Mouse (Mus musculus): ENCODE results near the gene Galt. TPM values are rescaled to one million over a fixed set of nuclear protein-coding genes. Genes with fewer than 3 reads are reported as not detected.

Gene Galt
- polyA plus RNA-seq (2012; rRNA removed), result 71.2 and 87.4 TPM in 2 replicates

GRCm38 (mm10) chr4:41754797-41755337 lies at the start of gene Galt:
Gene Galt (plus strand): TSS chr4:41755228.
- WGBS, result 10% methylated on average over 14 of the region's 14 CpGs

GRCm38 (mm10) chr4:41705922-41706754 lies 48.9 kb upstream of the Galt start:
- DNase-seq (ENCODE audit: low read depth, low spot score), result no peak
- 61% methylated on average over 19 of the region's 19 CpGs for WGBS

More at GRCm38 (mm10) chr4:41754797-41755337, at the start of gene Galt:
- DNase-seq (ENCODE audit: low read depth, low spot score), result peak; percentile 68

DNA sequence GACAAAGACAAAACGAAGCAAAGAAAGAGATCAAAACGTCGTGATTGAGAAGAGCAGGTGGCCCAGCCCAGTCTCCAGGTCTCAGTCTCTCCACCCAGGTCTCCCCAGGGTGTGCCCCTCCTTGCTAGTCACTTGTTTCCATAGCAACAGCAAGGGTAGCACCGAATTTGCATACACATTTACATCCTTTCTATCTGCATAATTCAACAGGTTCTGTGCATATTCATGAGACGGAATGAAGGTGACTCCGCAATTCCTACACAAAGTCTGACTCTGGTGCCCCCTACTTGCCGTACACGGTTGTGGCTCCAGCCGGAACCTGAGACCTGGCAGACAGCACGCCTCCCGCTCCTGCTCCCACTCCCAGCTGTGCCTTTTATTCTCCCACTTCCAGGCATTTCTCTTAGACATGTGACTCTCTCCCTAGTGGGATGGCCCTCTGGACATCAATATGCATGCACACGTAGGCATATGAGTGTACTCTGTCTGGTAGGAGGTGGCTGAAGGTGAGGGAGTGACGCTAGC lies 48.0 kb upstream of the Galt start:
- WGBS, result 6% methylated on average over 13 of the region's 13 CpGs
- no peak for DNase-seq (ENCODE audit: low read depth, low spot score)

DNA sequence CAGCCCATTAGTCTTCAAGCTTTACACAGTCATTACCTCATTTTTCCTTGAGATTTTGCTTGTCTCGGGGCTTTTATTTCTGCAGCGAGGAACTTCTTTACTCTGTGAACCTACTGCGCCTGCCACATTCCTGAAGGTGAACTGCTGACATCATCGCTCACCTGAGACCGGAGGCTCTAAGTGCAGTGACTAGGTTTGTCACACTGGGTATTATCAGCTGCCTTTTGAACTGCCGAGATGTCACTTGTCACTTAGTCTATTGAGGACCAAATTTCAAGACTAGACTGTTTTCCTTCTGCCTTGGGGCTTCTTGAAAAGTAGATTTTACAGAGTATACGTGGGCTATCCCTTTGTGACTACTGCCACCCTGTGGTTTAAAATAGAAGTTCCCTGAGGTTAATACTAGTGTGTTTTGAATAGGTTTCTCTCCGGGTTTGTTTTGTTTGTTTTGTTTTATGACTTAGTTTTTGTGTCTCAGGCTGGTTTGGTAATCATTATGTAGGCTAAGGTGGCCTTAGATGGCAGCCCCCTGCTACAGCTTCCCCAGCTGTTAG lies 46.8 kb upstream of the Galt start:
- WGBS, result 18% methylated on average over 8 of the region's 8 CpGs
- no peak for DNase-seq (ENCODE audit: low read depth, low spot score)

GRCm38 (mm10) chr4:41710229-41710628 lies 44.8 kb upstream of the Galt start:
- 62% methylated on average over 4 of the region's 4 CpGs for WGBS

GRCm38 (mm10) chr4:41711705-41712375 lies 43.2 kb upstream of the Galt start:
- DNase-seq (ENCODE audit: low read depth, low spot score), result no peak
- 32% methylated on average over 16 of the region's 16 CpGs for WGBS

More at GRCm38 (mm10) chr4:41710229-41710628, 44.8 kb upstream of the Galt start:
- DNase-seq (ENCODE audit: low read depth, low spot score), result no peak

- WGBS, result 19% methylated on average over 31 of the region's 31 CpGs
- no peak for DNase-seq (ENCODE audit: low read depth, low spot score)
These were observed 42.4 kb upstream of the Galt start for GRCm38 (mm10) chr4:41712421-41713196.

DNA sequence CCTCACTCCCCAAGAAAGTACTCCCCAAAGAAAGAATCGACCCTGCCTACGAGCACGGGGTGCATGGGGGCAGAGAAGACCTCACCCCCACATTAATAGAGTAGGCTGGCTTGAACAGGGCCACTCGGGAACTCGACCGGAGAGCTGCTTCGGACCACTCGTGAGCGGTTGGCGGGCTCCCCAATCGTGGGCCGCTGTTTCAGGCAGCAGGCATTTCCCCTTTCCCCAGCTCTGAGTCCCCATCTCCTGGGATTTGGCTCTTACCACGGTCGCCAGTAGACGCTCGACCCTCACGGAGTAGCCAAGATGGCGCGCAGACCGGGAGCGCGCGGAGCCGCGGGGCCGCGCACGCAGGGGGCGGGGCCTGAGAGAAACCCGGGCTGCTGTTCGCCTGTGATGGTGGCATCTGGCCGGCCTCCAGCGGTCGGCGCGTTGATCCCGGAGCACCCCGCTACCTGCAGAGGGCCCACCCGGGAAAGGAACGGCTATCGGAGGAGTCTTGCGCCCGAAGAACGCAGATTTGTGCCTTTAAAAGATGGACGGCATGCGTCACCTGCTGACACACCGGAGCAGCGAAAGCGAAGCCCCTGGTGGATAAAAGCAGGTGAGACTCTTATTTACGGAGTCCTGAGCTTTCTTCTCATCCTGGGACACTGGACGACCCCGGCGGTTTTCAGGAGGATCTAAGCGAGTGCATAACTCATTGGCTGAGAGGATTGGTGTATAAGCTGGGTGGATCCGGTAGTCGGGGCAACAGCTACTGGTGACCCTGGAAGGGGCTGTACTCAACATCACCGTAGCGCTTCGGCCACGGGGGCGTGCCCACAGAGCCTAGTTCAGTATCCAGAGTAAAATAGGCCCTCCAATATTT lies 41.6 kb upstream of the Galt start, which contains the start of gene Rpp25l:
Gene Rpp25l (minus strand): TSS at position 338 of the 871 bp plus-strand sequence.
- DNase-seq (ENCODE audit: low read depth, low spot score), result no peak
- under 1% methylated on average over 61 of the region's 61 CpGs for WGBS

- no peak for DNase-seq (ENCODE audit: low read depth, low spot score)
- WGBS, result 12% methylated on average over 8 of the region's 8 CpGs
These were observed 40.8 kb upstream of the Galt start for GRCm38 (mm10) chr4:41714276-41714675.

- no peak for DNase-seq (ENCODE audit: low read depth, low spot score)
- 71% methylated on average over 8 of the region's 8 CpGs for WGBS
These were observed 39.9 kb upstream of the Galt start for GRCm38 (mm10) chr4:41715082-41715481.

GRCm38 (mm10) chr4:41715596-41715995 lies 39.4 kb upstream of the Galt start:
- no peak for DNase-seq (ENCODE audit: low read depth, low spot score)
- 85% methylated on average over 5 of the region's 5 CpGs for WGBS

DNA sequence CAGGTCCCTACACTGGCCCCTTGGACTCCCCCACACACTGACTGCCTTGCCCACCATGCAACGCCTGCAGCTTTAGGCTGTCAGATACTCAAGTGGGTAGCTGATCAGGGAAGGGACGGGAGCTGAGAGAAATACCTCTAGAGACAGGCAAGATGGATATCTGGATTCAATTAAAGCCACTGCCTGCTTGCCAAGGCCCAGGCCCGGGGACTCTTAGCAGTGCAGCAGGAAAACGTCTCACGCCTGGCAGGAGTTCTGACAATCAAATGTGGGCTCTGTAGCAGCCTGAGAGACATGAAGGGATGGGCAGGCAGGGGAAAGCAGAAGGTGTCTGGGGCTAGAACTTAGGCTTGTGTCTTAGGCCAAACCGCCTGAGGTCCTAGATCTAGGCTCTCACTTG lies 38.2 kb upstream of the Galt start:
- no peak for DNase-seq (ENCODE audit: low read depth, low spot score)
- WGBS, result 88% methylated on average over 6 of the region's 6 CpGs

GRCm38 (mm10) chr4:41722918-41723351 lies 32.1 kb upstream of the Galt start, which contains the start of gene Dctn3:
Gene Dctn3 (minus strand): TSS chr4:41723170.
- under 1% methylated on average over 27 of the region's 27 CpGs for WGBS
- DNase-seq (ENCODE audit: low read depth, low spot score), result peak; percentile 89

- no peak for DNase-seq (ENCODE audit: low read depth, low spot score)
- 27% methylated on average over 20 of the region's 20 CpGs for WGBS
These were observed 28.0 kb upstream of the Galt start for GRCm38 (mm10) chr4:41726826-41727621.

GRCm38 (mm10) chr4:41731052-41731765 lies 23.8 kb upstream of the Galt start, which contains the start of gene Arid3c:
Gene Arid3c (minus strand): TSS chr4:41731142.
- DNase-seq (ENCODE audit: low read depth, low spot score), result no peak
- 1% methylated on average over 50 of the region's 50 CpGs for WGBS

DNA sequence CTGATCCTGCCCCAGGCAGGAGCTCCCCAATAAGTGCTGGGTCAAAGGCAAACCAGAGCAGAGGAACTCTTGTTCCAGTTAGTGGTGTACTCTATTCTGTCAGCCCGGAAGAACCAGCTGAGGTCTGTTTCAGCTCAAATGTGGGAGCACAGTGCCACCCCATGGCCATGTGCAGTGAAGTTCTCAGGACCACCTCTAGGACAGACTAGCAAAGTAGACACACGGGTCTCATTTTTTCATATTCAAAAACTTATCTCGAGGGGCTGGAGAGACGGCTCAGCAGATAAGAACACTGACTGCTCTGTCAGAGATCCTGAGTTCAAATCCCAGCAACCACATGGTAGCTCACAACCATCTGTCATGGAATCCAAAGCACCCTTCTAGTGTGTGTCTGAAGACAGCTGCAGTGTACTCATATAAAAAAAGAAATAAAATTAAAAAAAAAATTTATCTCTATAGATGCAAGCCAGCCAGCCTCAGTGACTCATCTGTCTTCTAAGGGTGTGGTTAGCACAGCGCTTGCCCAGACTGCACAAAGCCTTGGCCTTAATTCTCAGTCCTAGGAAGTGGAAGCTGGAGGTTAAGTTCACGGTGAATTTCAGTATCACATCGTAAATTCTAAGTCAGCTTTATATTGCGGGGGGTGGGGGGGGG lies 17.3 kb upstream of the Galt start:
- 7% methylated on average over 8 of the region's 8 CpGs for WGBS
- no peak for DNase-seq (ENCODE audit: low read depth, low spot score)
